Mouse (Mus musculus) forebrain, embryonic 13.5 days (tissue): ENCODE results near the gene Cox7b2. TPM values are rescaled to one million over a fixed set of nuclear protein-coding genes. Genes with fewer than 3 reads are reported as not detected.
"Not testable (repeated sequence)": the region's sequence is repeated elsewhere in the genome, so short reads cannot be mapped to it uniquely, and the experiment has no call there.

Experiments
- ATAC-seq: fragments of 200-750 bp; cut with Nextera tagmentation; 2 replicates; pipeline ENCODE4 v1.8.0; 2017
- H3K27ac ChIP-seq: fragments of 300-500 bp; sonication (generic); 2 replicates; pipeline ENCODE4 v1.5.1; 2015; ENCODE audit warnings: inconsistent platforms, mild to moderate bottlenecking, moderate library complexity
- H3K27me3 ChIP-seq: fragments of 300-500 bp; sonication (generic); 2 replicates; pipeline ENCODE4 v1.6.1; 2015; ENCODE audit warnings: mild to moderate bottlenecking, inconsistent platforms
- H3K36me3 ChIP-seq: fragments of 300-500 bp; sonication (generic); 2 replicates; pipeline ENCODE4 v1.6.1; 2015; ENCODE audit warnings: mild to moderate bottlenecking, inconsistent platforms; ENCODE audit not compliant: poor library complexity, severe bottlenecking
- H3K4me1 ChIP-seq: fragments of 300-500 bp; sonication (generic); 2 replicates; pipeline ENCODE4 v1.6.1; 2015; ENCODE audit warnings: inconsistent platforms
- H3K4me2 ChIP-seq: fragments of 300-500 bp; sonication (generic); 2 replicates; pipeline ENCODE4 v1.6.1; 2015; ENCODE audit warnings: inconsistent platforms, mild to moderate bottlenecking, moderate library complexity
- H3K4me3 ChIP-seq: fragments of 300-500 bp; sonication (generic); 2 replicates; pipeline ENCODE4 v1.5.1; 2015; ENCODE audit warnings: mild to moderate bottlenecking, inconsistent platforms
- H3K9ac ChIP-seq: fragments of 300-500 bp; sonication (generic); 2 replicates; pipeline ENCODE4 v1.6.1; 2015; ENCODE audit warnings: mild to moderate bottlenecking, inconsistent platforms
- H3K9me3 ChIP-seq: fragments of 300-500 bp; sonication (generic); replicated peaks from 2 replicates; pipeline ENCODE4 v1.6.1; 2016; ENCODE audit warnings: inconsistent platforms
- WGBS: fragments of 180-500 bp; shearing (Covaris S2); methylation state at CpG from one replicate; pipeline ENCODE4 v1.1.7; 2015; 5-methylcytosine and 5-hydroxymethylcytosine counted together
- polyA plus RNA-seq: library from polyadenylated mRNA; unstranded; fragments of >200 nt; fragmentation: Nextera tagmentation; extraction: Ambion mirVana; gene quantifications from 2 replicates; pipeline ENCODE4 v1.2.1, GENCODE M21; 2015

The Cox7b2 gene
- polyA plus RNA-seq: not detected in 2 replicates

- Histone ChIP-seq H3K27me3 (no peaks in the 10 kb centered on the region), H3K4me1 (no peaks in the 10 kb centered on the region), H3K4me3 (no peak within 1 kb of the TSS), H3K27ac (no peak within 1 kb of the TSS), H3K9me3 (no peaks in the 10 kb centered on the region), H3K4me2 (no peak within 1 kb of the TSS), H3K36me3 (no peaks in the 10 kb centered on the region), H3K9ac (no peak within 1 kb of the TSS)
- ATAC-seq: no peak
- 95% methylated on average over 10 of the region's 10 CpGs for WGBS
Observed at GRCm38 (mm10) chr5:71548079-71548478, at the start of gene Cox7b2. TSS of gene Cox7b2 (minus strand) at chr5:71548205.

- Histone ChIP-seq H3K9me3 (no peaks in the 10 kb centered on the region), H3K27me3 (no peaks in the 10 kb centered on the region), H3K4me3 (no peak overlapping the region), H3K4me2 (no peak overlapping the region), H3K36me3 (no peaks in the 10 kb centered on the region), H3K27ac (no peak overlapping the region), H3K9ac (no peak overlapping the region), H3K4me1 (no peaks in the 10 kb centered on the region)
- 88% methylated on average over 2 of the region's 2 CpGs for WGBS
- ATAC-seq: peak; percentile 65; the same call in 1 of the 2 replicates
Observed at GRCm38 (mm10) chr5:71595321-71595720, 47.3 kb upstream of the Cox7b2 start.

GRCm38 (mm10) chr5:71593745-71594255 lies 45.8 kb upstream of the Cox7b2 start:
- Histone ChIP-seq H3K36me3 (no peaks in the 10 kb centered on the region), H3K27ac (no peak overlapping the region), H3K4me2 (no peak overlapping the region), H3K4me1 (no peaks in the 10 kb centered on the region), H3K9ac (no peak overlapping the region), H3K9me3 (no peaks in the 10 kb centered on the region), H3K27me3 (no peaks in the 10 kb centered on the region), H3K4me3 (no peak overlapping the region)
- WGBS: 90% methylated on average over 2 of the region's 2 CpGs
- no peak for ATAC-seq

- Histone ChIP-seq H3K9me3 (no peaks in the 10 kb centered on the region), H3K27me3 (no peaks in the 10 kb centered on the region), H3K36me3 (no peaks in the 10 kb centered on the region), H3K4me2 (no peak overlapping the region), H3K9ac (no peak overlapping the region), H3K4me3 (no peak overlapping the region), H3K4me1 (no peaks in the 10 kb centered on the region), H3K27ac (no peak overlapping the region)
- 87% methylated on average over 9 of the region's 9 CpGs for WGBS
- no peak for ATAC-seq
Observed at GRCm38 (mm10) chr5:71571646-71572237, 23.7 kb upstream of the Cox7b2 start.

- H3K4me1 ChIP-seq: no peaks in the 10 kb centered on the region
- no peak overlapping the region for H3K27ac ChIP-seq
- H3K27me3 ChIP-seq: no peaks in the 10 kb centered on the region
- H3K36me3 ChIP-seq: no peaks in the 10 kb centered on the region
- ATAC-seq: no peak
- H3K9ac ChIP-seq: no peak overlapping the region
- H3K9me3 ChIP-seq: no peaks in the 10 kb centered on the region
- no peak overlapping the region for H3K4me3 ChIP-seq
- H3K4me2 ChIP-seq: no peak overlapping the region
Observed at GRCm38 (mm10) chr5:71545554-71545953, 2.5 kb downstream of the Cox7b2 start.

GRCm38 (mm10) chr5:71525486-71525885 lies 22.5 kb downstream of the Cox7b2 start:
- not testable (repeated sequence) for H3K9ac ChIP-seq, ATAC-seq, H3K4me1 ChIP-seq, H3K27ac ChIP-seq, H3K4me2 ChIP-seq, H3K27me3 ChIP-seq, H3K9me3 ChIP-seq, H3K4me3 ChIP-seq, H3K36me3 ChIP-seq
- 76% methylated on average over 10 of the region's 15 CpGs for whole genome bisulfite sequencing

- Histone ChIP-seq H3K27me3 (no peaks in the 10 kb centered on the region), H3K4me3 (no peak overlapping the region), H3K9ac (no peak overlapping the region), H3K4me2 (no peak overlapping the region), H3K27ac (no peak overlapping the region), H3K4me1 (no peaks in the 10 kb centered on the region), H3K36me3 (no peaks in the 10 kb centered on the region), H3K9me3 (no peaks in the 10 kb centered on the region)
- ATAC-seq: peak; percentile 82
- 25% methylated on average over 6 of the region's 6 CpGs for WGBS
Observed at GRCm38 (mm10) chr5:71502058-71502678, 45.8 kb downstream of the Cox7b2 start.

- Histone ChIP-seq H3K4me1 (no peaks in the 10 kb centered on the region), H3K36me3 (no peaks in the 10 kb centered on the region), H3K27ac (no peak overlapping the region), H3K9ac (no peak overlapping the region), H3K27me3 (no peaks in the 10 kb centered on the region), H3K9me3 (no peaks in the 10 kb centered on the region), H3K4me3 (no peak overlapping the region), H3K4me2 (no peak overlapping the region)
- 58% methylated on average over 5 of the region's 5 CpGs for WGBS
- ATAC-seq: no peak
Observed at GRCm38 (mm10) chr5:71495621-71496020, 52.4 kb downstream of the Cox7b2 start.

GRCm38 (mm10) chr5:71456957-71457356 lies 91.0 kb downstream of the Cox7b2 start:
- WGBS: 70% methylated on average over 3 of the region's 3 CpGs
- H3K27ac ChIP-seq: no peak overlapping the region
- no peak overlapping the region for H3K4me2 ChIP-seq
- H3K36me3 ChIP-seq: no peaks in the 10 kb centered on the region
- no peaks in the 10 kb centered on the region for H3K4me1 ChIP-seq
- H3K27me3 ChIP-seq: no peaks in the 10 kb centered on the region
- H3K9me3 ChIP-seq: no peaks in the 10 kb centered on the region
- peak; percentile 19; the same call in 1 of the 2 replicates for ATAC-seq
- H3K9ac ChIP-seq: no peak overlapping the region
- no peak overlapping the region for H3K4me3 ChIP-seq

- 63% methylated on average over 6 of the region's 6 CpGs for WGBS
- Histone ChIP-seq H3K27me3 (no peaks in the 10 kb centered on the region), H3K36me3 (no peaks in the 10 kb centered on the region), H3K4me2 (no peak overlapping the region), H3K4me1 (no peaks in the 10 kb centered on the region), H3K9me3 (no peaks in the 10 kb centered on the region), H3K4me3 (no peak overlapping the region), H3K9ac (no peak overlapping the region), H3K27ac (no peak overlapping the region)
- ATAC-seq: peak; percentile 83
Observed at GRCm38 (mm10) chr5:71440174-71440573, 107.8 kb downstream of the Cox7b2 start.
